Mouse (Mus musculus): Measurements from ENCODE around the gene Man2a2. TPM values are rescaled to one million over a fixed set of nuclear protein-coding genes. Genes with fewer than 3 reads are reported as not detected.

The Man2a2 gene
- 100 to 1,000 TPM in 16 of 26 experiments, 10 to 100 TPM in 10; 16.5 to 452 (median 118) TPM for total RNA-seq (2018; cell fraction: chromatin; rRNA removed)
- total RNA-seq (2018; cell fraction: cytosol; rRNA removed) = 10 to 100 TPM; 10.2 to 96.2 (median 35.6) TPM
- 100 to 1,000 TPM in 9 of 26 experiments, 10 to 100 TPM in 17; 18.0 to 266 (median 60.2) TPM for total RNA-seq (2018; cell fraction: nucleus; rRNA removed)
- 15.9 to 83.7 TPM (median 73.2 TPM) in 3 replicates for polyA plus RNA-seq (2018)

DNA sequence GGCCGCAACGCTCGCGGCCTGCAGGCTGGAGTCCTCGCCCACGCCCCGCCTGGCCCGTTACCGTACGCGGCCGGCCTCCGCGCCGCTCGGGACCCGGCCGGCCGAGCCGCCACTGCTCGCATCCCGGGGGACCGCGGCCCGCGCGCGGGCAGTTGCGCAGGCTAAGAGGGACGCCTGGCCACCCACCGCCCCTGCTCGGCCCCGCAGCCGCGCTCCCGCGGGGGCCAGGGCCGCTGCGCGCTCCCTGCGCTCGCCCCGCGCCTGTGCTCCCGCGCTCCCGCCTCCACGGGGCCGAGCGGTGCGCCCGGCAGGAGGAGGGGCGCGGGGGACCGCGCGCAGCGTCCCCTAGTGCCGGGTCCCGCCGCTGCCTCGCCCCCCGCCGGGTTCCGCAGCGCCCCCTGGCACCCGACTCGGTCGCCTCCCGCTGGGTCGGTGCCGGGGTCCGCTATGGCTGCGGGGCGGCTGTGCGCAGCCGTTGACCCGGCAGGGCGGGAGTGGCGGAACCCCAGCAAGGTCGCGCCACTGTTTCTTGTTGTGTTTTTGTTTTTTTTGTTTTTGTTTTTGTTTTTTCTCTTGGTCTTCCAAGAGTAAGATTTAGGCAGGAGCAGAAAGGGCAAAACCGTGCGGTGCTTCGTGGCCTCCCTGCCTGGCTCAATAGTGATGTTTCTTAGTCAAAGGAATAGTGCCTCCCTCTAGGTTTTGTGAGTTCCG lies at the start of gene Man2a2:
Man2a2 (minus strand) TSS at position 335 of the 711 bp plus-strand sequence.
- Histone ChIP-seq H3K79me2 (ENCODE audit: inconsistent target) (no peaks in the 10 kb centered on the region), H3K27ac (peak within 1 kb of the TSS; percentile 80), H3K36me3 (ENCODE audit: inconsistent target) (peaks cover 22% of the 10 kb centered on the region), H3K4me3 (ENCODE audit: inconsistent target) (peak within 1 kb of the TSS; percentile 45)
- 2% methylated on average over 77 of the region's 86 CpGs for WGBS (ENCODE audit: missing documents)

GRCm38 (mm10) chr7:80420586-80420985 lies 49.4 kb upstream of the Man2a2 start:
- H3K4me3 ChIP-seq (ENCODE audit: inconsistent target) = no peak overlapping the region
- no peak overlapping the region for H3K27ac ChIP-seq
- no peaks in the 10 kb centered on the region for H3K79me2 ChIP-seq (ENCODE audit: inconsistent target)
- 89% methylated on average over 4 of the region's 4 CpGs for WGBS (ENCODE audit: missing documents)
- H3K36me3 ChIP-seq (ENCODE audit: inconsistent target) = no peaks in the 10 kb centered on the region

DNA sequence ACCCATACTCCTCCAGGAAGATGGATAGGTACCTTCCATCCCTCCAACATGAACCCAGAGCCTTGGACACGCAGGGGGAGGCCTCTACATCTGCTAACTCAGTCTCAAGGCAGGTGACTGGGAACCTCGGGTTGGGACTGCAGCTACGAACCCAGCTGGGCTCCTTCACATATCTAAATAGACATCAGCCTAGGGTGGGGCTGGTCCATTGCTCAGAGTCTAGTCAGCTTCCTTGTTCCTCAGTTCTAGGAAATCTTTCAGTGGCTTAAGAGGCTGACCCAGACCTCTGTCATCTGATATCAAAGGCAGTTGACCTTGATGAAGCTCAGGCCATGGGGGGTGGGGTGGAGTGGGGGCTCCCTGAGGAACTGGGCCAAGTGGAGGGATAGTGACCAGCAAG lies 48.1 kb upstream of the Man2a2 start:
- Histone ChIP-seq H3K27ac (no peak overlapping the region), H3K36me3 (ENCODE audit: inconsistent target) (no peaks in the 10 kb centered on the region), H3K79me2 (ENCODE audit: inconsistent target) (no peaks in the 10 kb centered on the region), H3K4me3 (ENCODE audit: inconsistent target) (no peak overlapping the region)
- 76% methylated on average over 3 of the region's 3 CpGs for WGBS (ENCODE audit: missing documents)

DNA sequence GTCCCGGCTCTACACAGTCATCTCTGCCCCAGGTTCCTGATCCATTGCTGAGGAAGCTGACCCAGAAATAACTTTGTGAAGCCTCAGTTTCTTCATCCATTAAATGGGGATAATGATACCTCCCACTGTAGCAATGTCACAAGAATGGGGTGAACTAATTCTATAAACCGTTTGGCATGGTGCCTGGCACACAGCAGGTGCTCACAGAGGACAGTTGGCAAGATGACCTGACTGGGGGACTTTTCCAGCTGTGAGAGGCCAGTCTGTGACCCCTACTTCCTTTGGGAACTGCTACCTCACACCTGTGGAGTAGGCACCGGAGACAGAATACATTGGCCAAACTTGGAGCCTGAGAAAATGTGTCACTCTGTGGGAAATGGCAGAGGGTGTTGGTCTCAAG lies 46.9 kb upstream of the Man2a2 start:
- no peaks in the 10 kb centered on the region for H3K79me2 ChIP-seq (ENCODE audit: inconsistent target)
- H3K27ac ChIP-seq = no peak overlapping the region
- 92% methylated on average over 3 of the region's 3 CpGs for WGBS (ENCODE audit: missing documents)
- no peak overlapping the region for H3K4me3 ChIP-seq (ENCODE audit: inconsistent target)
- no peaks in the 10 kb centered on the region for H3K36me3 ChIP-seq (ENCODE audit: inconsistent target)

DNA sequence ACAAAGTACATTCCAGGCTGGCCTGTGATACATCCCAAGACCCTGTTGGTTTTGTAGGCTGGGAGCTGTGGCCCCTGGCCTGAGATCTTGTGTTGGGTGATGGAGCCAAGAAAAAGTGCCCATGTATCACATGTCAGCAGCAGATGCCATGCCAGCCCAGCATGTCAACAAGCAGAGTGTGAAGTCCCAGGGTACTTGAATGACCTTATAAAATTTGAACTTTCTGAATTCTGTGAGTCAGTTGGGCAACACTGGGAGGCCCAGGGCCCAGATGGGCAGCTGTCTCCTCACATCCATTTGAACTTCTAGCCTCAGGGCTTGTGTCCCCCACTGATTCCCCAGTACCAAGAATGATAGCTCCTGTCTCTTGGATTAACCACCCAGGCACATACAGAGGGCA lies 46.4 kb upstream of the Man2a2 start:
- Histone ChIP-seq H3K36me3 (ENCODE audit: inconsistent target) (no peaks in the 10 kb centered on the region), H3K4me3 (ENCODE audit: inconsistent target) (no peak overlapping the region), H3K79me2 (ENCODE audit: inconsistent target) (no peaks in the 10 kb centered on the region), H3K27ac (no peak overlapping the region)

DNA sequence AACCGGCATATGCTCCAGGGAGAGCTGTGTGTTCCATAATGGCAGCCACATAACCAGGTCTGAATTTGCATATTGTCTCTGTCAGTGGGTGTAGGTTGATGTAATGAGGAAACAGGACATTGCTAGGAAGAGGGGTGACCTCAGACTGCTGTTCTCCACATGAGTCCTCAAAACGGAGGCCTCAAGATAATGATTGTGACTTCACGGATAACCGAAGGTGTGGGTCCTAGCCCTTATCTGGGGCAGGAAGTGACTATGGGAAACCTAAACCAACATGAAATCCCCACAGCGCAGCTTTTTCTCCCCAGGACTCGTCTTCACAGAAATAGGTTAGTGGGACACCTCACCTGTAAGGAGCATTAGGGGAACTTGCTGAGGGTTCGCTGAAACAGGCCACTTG lies 45.8 kb upstream of the Man2a2 start:
- Histone ChIP-seq H3K27ac (no peak overlapping the region), H3K4me3 (ENCODE audit: inconsistent target) (no peak overlapping the region)

DNA sequence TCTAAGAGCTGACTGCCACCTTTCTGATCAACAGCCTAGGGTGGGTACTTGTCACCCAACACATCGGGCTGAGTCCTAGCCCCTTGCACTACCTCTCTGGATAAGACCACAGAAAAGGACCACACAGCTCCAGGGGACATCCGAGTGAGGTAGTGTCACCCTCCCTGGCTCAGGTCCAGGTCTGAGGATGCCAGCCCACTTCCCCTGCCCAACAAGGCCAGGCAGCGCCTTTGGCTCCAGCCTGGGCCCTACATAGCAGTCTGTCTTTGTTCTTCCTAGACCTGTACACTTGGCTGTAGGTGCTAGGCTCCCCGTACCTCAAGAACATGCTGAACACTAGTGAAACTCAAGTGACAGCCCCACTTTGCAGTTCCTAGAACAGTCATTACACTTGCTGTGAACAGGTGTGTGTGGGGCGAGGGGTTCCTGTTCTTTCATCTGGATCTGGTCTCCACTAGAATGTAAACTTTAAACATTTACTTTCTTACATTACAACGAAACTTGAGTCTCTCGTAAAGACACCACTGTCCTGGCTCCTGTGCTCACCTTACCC lies 43.2 kb upstream of the Man2a2 start:
- Histone ChIP-seq H3K27ac (no peak overlapping the region), H3K79me2 (ENCODE audit: inconsistent target) (no peaks in the 10 kb centered on the region), H3K4me3 (ENCODE audit: inconsistent target) (no peak overlapping the region), H3K36me3 (ENCODE audit: inconsistent target) (no peaks in the 10 kb centered on the region)
- 72% methylated on average over 7 of the region's 7 CpGs for WGBS (ENCODE audit: missing documents)

More for the DNA sequence above, 45.8 kb upstream of the Man2a2 start:
- Histone ChIP-seq H3K36me3 (ENCODE audit: inconsistent target) (no peaks in the 10 kb centered on the region), H3K79me2 (ENCODE audit: inconsistent target) (no peaks in the 10 kb centered on the region)
- WGBS (ENCODE audit: missing documents) = 60% methylated on average over 7 of the region's 7 CpGs

DNA sequence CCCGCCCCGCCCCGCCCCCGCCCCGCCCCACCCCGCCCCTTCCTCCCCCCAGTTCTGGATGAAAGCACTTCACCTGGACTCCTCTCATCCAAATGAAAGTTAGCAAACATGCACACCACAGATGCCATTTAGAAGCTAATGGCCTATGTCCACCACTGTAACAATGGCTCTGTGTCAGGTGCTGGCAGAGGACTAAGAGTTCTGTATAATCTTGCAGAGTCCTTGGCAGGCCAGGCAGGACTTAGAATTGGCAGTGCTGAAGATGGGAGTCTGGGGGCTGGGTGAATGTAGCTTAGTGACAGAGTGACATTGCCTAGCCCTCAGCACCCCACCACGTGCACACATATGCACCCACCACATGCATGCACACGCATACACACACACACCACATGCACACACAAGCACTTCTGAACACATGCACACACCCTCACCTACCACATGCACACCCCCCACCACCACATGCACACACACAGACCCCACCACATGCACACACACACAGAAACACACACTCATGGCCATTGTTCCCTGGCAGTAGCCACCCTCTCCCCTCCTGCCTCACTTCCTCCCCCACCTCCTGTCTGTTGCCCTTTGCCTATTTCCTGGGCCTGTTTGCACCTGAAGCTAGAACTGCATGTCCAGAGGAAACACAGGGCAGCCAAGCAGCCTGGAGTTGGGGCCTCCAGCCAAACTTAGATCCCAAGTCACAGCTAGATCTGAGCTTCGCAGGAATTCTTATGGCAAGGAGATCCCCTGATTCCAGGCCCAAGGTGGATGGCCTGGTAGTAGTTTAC lies 42.5 kb upstream of the Man2a2 start:
- no peaks in the 10 kb centered on the region for H3K36me3 ChIP-seq (ENCODE audit: inconsistent target)
- WGBS (ENCODE audit: missing documents) = 95% methylated on average over 3 of the region's 9 CpGs
- no peak overlapping the region for H3K4me3 ChIP-seq (ENCODE audit: inconsistent target)
- no peaks in the 10 kb centered on the region for H3K79me2 ChIP-seq (ENCODE audit: inconsistent target)
- H3K27ac ChIP-seq = no peak overlapping the region

GRCm38 (mm10) chr7:80412781-80413180 lies 41.6 kb upstream of the Man2a2 start:
- Histone ChIP-seq H3K4me3 (ENCODE audit: inconsistent target) (no peak overlapping the region), H3K36me3 (ENCODE audit: inconsistent target) (no peaks in the 10 kb centered on the region), H3K79me2 (ENCODE audit: inconsistent target) (no peaks in the 10 kb centered on the region), H3K27ac (no peak overlapping the region)
- WGBS (ENCODE audit: missing documents) = 99% methylated on average over 5 of the region's 5 CpGs

- 95% methylated on average over 10 of the region's 10 CpGs for WGBS (ENCODE audit: missing documents)
- H3K27ac ChIP-seq = no peak overlapping the region
- no peaks in the 10 kb centered on the region for H3K36me3 ChIP-seq (ENCODE audit: inconsistent target)
- H3K79me2 ChIP-seq (ENCODE audit: inconsistent target) = no peaks in the 10 kb centered on the region
- H3K4me3 ChIP-seq (ENCODE audit: inconsistent target) = no peak overlapping the region
Observed at GRCm38 (mm10) chr7:80412279-80412678, 41.1 kb upstream of the Man2a2 start.

DNA sequence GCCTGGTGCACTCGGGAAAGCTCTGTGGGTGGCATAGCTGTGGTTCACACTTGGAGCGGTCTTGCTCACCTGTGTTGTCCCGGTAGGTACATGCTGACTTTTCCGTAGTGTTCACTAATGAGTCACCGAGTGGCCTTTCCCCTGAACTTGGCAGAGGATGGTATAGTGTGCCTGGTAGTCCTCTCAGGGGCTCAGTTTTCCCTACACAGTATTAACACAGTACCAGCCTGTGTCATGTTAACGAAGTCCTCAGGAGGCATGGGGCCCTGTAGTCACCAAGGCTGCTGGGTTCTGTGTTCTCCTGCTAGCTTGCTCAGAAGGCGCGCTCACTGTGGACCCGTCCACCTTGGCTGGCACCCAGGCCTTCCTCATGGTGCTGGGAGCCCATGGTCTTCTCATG lies 39.2 kb upstream of the Man2a2 start:
- Histone ChIP-seq H3K4me3 (ENCODE audit: inconsistent target) (no peak overlapping the region), H3K79me2 (ENCODE audit: inconsistent target) (no peaks in the 10 kb centered on the region; the same call in 1 of the 2 replicates), H3K27ac (no peak overlapping the region), H3K36me3 (ENCODE audit: inconsistent target) (no peaks in the 10 kb centered on the region)
- WGBS (ENCODE audit: missing documents) = 91% methylated on average over 9 of the region's 9 CpGs

DNA sequence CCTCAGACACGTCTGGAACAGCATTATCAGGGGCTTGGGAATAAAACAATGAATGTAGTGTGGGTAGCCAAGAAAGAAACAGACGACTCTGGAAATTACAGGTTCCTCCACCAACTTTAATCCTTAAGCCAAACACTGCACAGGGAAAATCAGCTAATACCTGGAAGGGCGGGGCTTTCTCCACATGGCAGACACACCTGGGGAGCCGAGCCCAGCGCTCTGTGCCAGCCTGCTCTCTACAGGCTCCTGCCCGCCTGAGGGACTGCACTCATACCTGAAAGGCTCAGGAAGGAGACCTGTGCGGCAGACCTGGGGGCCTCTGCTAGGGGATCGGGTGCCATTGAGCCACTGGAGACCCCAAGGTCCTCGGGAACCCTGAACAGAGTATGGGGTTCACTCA lies 36.5 kb upstream of the Man2a2 start:
- Histone ChIP-seq H3K4me3 (ENCODE audit: inconsistent target) (no peak overlapping the region), H3K36me3 (ENCODE audit: inconsistent target) (no peaks in the 10 kb centered on the region), H3K27ac (no peak overlapping the region), H3K79me2 (ENCODE audit: inconsistent target) (no peaks in the 10 kb centered on the region; the same call in 1 of the 2 replicates)
- 92% methylated on average over 9 of the region's 9 CpGs for WGBS (ENCODE audit: missing documents)

DNA sequence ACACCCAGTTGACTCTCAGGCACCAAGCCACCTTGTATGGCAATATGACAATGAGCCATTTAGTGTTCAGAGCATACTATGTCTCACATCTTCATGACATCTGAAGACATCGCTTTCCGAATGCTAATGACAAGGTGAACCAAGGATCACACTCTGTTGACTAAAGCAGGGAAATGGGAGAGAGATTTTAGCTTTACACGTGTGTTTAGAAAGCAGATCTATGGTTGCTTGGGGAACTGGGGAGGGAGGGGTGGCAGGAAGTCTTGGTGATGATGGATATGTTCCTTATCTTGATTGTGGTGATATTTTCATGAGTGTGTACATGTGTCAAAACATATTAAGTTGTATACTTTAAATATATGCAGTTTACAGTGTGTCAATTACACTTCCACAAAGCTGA lies 35.0 kb upstream of the Man2a2 start:
- Histone ChIP-seq H3K4me3 (ENCODE audit: inconsistent target) (no peak overlapping the region), H3K27ac (no peak overlapping the region), H3K36me3 (ENCODE audit: inconsistent target) (no peaks in the 10 kb centered on the region), H3K79me2 (ENCODE audit: inconsistent target) (peaks cover 7% of the 10 kb centered on the region)
- 76% methylated on average over 3 of the region's 3 CpGs for WGBS (ENCODE audit: missing documents)

DNA sequence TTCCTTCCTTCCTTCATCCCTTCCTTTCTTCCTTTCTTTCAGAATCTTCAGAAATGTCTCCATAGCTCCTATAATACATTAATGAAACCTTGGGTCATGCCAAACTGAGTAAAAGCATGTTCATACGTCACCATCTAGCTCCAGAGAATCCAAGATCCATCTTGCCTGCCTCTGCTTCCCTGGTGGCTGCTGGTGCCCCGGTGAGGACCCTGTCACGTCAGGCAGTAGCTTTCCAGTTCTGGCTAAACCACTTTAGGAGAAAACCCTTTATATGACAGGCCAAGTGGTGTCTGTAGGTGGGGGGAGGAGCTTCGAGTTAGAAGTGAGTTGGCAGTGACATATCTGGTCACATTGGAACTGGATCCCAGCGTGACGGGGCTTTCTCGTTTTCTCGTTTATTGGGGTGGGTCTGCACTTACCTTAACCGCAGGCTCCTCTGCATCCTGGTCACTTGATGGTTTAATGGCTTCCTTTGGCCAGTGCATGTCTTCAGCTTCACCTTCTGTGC lies 34.1 kb upstream of the Man2a2 start, which contains the start of gene Furin:
Furin (minus strand) TSS at position 249 of the 508 bp plus-strand sequence.
- Histone ChIP-seq H3K4me3 (ENCODE audit: inconsistent target) (peak within 1 kb of the TSS; percentile 19; the same call in 1 of the 2 replicates), H3K79me2 (ENCODE audit: inconsistent target) (peaks cover 16% of the 10 kb centered on the region), H3K27ac (peak within 1 kb of the TSS; percentile 92), H3K36me3 (ENCODE audit: inconsistent target) (no peaks in the 10 kb centered on the region)
- WGBS (ENCODE audit: missing documents) = 88% methylated on average over 7 of the region's 9 CpGs
